Mouse (Mus musculus) spleen, postnatal 10 days (tissue): Measurements from ENCODE around the gene Fchsd2.
"Not testable (repeated sequence)": the region's sequence is repeated elsewhere in the genome, so short reads cannot be mapped to it uniquely, and the experiment has no call there.

Experiments used
- DNase-seq, 2 experiments: peaks; one replicate each; pipeline ENCODE4 v3.0.0; 2021 to 2022; ENCODE audit warnings: low spot score in 2 of 2

The Fchsd2 gene

GRCm38 (mm10) chr7:101113410-101113809 is 20.7 kb downstream of the Fchsd2 start:
- DNase-seq, result peak in 1 of 2 experiments; percentile 23

GRCm38 (mm10) chr7:101114328-101114727 is 21.7 kb downstream of the Fchsd2 start:
- no peak for DNase-seq

GRCm38 (mm10) chr7:101119391-101119790 is 26.7 kb downstream of the Fchsd2 start:
- DNase-seq, result no peak

- no peak for DNase-seq
Measured at GRCm38 (mm10) chr7:101123579-101124347, 31.1 kb downstream of the Fchsd2 start.

- DNase-seq, result no peak
Measured at GRCm38 (mm10) chr7:101127737-101128136, 35.1 kb downstream of the Fchsd2 start.

GRCm38 (mm10) chr7:101128536-101128935 is 35.9 kb downstream of the Fchsd2 start:
- DNase-seq, result no peak

GRCm38 (mm10) chr7:101130646-101131045 is 38.0 kb downstream of the Fchsd2 start:
- no peak for DNase-seq

- no peak for DNase-seq
Measured at GRCm38 (mm10) chr7:101131281-101131680, 38.6 kb downstream of the Fchsd2 start.

GRCm38 (mm10) chr7:101133591-101133990 is 40.9 kb downstream of the Fchsd2 start:
- DNase-seq, result no peak

GRCm38 (mm10) chr7:101134117-101134516 is 41.5 kb downstream of the Fchsd2 start:
- no peak for DNase-seq

GRCm38 (mm10) chr7:101138819-101139218 is 46.2 kb downstream of the Fchsd2 start:
- DNase-seq, result no peak

- no peak for DNase-seq
Measured at GRCm38 (mm10) chr7:101142907-101143306, 50.2 kb downstream of the Fchsd2 start.

GRCm38 (mm10) chr7:101144222-101144621 is 51.6 kb downstream of the Fchsd2 start:
- no peak for DNase-seq

- DNase-seq, result no peak
Measured at GRCm38 (mm10) chr7:101149039-101149438, 56.4 kb downstream of the Fchsd2 start.

- not testable (repeated sequence) for DNase-seq
Measured at GRCm38 (mm10) chr7:101154883-101155282, 62.2 kb downstream of the Fchsd2 start.

- DNase-seq, result no peak
Measured at GRCm38 (mm10) chr7:101155284-101155683, 62.6 kb downstream of the Fchsd2 start.

GRCm38 (mm10) chr7:101160266-101160665 is 67.6 kb downstream of the Fchsd2 start:
- DNase-seq, result no peak

- DNase-seq, result no peak
Measured at GRCm38 (mm10) chr7:101162781-101163180, 70.1 kb downstream of the Fchsd2 start.

GRCm38 (mm10) chr7:101163878-101164277 is 71.2 kb downstream of the Fchsd2 start:
- no peak for DNase-seq

GRCm38 (mm10) chr7:101166568-101166967 is 73.9 kb downstream of the Fchsd2 start:
- DNase-seq, result no peak

GRCm38 (mm10) chr7:101170482-101170881 is 77.8 kb downstream of the Fchsd2 start:
- no peak for DNase-seq

GRCm38 (mm10) chr7:101171002-101171401 is 78.3 kb downstream of the Fchsd2 start:
- no peak for DNase-seq

- no peak for DNase-seq
Measured at GRCm38 (mm10) chr7:101173331-101173730, 80.7 kb downstream of the Fchsd2 start.

- no peak for DNase-seq
Measured at GRCm38 (mm10) chr7:101178751-101179150, 86.1 kb downstream of the Fchsd2 start.
